Comparison of ENCODE assay signal across 10 mouse cellular contexts in the genomic region with DNA sequence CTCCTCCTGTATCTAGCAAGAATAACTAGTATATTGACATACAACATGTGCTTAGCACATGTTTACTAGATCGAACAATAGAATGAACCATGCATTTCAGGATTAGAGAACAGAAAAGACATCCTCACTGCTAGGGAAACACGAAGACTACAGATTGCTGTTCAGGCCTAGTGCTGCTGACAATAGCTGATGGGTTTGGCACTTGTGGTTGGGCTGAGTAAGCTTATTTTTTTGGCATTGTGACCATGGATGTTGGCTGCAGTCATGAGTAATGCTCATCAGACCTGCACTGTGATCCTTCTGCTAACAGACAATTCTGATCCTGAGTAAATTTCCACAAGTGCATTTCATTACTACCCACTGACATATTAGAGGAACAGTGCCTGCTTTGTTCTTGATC.
DNase-seq lines count a peak whose midpoint lies in the region.
"Had no signal": no experiment of that assay in that cellular context is flagged by ENCODE, and none has a peak within 500 bp of the region (broad histone marks: within the 10 kb centered on the region; RNA-seq: fewer than 3 reads in every experiment).

No protein-coding gene starts in this region.

- DNase-seq in adrenal gland, adult 2 months: peak; percentile 17
- DNase-seq in adrenal gland, postnatal 4 days (ENCODE audit: low spot score in 2 of 2): no peak
- peak; percentile 37 for DNase-seq in left cerebral cortex, postnatal 4 days
- DNase-seq in left cerebral cortex, adult 9 months (ENCODE audit: low spot score in 2 of 2): no peak
- DNase-seq in cerebellum, postnatal 36 days: peak; percentile 72 to 82
- DNase-seq in right cerebral cortex, postnatal 25 days: no peak
- DNase-seq in kidney, adult 8-10 months: no peak
- no peak for DNase-seq in T-cell, adult 2 months (ENCODE audit: low spot score)
- DNase-seq: gastrocnemius, postnatal 25 days; lung, adult 2 months had no signal

- intact Hi-C loops in left cerebral cortex, postnatal 4 days (cut with DNase I): no loop called here

Comparison
In these comparisons a context has a peak if more than half of its experiments do, and no peak if none do; other contexts are left out.
1. DNase-seq: peak in adrenal gland, adult 2 months (single experiment), left cerebral cortex, postnatal 4 days (single experiment) and cerebellum, postnatal 36 days (2 of 2); none in adrenal gland, postnatal 4 days (0 of 2), left cerebral cortex, adult 9 months (0 of 2), right cerebral cortex, postnatal 25 days (single experiment), kidney, adult 8-10 months (0 of 2) and T-cell, adult 2 months (single experiment).